Mouse (Mus musculus): ENCODE measurements around the gene Ttc16.

DNA sequence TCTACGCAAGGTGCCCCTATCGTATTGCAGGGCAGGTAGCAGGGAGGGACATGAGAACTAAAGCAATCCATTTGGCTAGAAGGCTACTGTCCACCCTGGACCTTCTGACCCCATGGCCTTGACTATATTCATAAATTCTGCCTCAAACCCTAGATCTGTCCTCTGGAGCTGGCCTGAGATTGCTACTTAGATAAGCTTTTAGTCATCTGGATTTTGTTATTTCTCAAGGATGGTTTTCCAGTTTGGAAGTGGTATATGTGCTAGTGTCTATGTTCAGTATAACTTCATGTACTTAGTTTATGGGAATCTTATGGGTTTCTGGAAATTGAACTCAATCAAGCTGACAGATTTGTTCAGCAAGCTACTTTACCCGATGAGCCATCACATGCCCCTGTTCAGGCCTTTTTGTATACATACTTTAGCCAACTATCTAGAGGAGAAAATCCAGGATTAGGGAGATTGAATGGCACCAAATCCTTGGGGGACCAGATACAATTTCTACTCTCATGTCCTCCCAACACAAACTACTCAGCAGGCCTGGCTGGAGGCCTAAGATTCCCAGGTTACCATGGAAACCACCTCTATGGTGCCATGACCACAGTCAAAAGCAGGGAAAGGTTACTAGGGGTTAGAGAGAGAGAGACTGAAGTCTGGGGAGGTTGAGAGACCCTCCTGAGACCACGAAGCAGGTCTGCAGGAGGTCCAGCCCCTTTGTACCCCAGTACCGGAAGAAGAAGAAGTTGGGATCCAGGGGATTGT lies 5.9 kb downstream of the Ttc16 start:
- TF ChIP-seq ZNF384 (IDR thresholded peaks at IDR 0.05; ENCODE audit: low read depth, low read length) (no peak), CHD2 (IDR thresholded peaks at IDR 0.05; ENCODE audit: low read depth, low read length) (no peak)

All from ES-E14 (cell line).